Mouse (Mus musculus) embryonic facial prominence, embryonic 14.5 days (tissue): ENCODE measurements around the gene Dera. TPM values are rescaled to one million over a fixed set of nuclear protein-coding genes. Genes with fewer than 3 reads are reported as not detected.

Experiments used
- ATAC-seq: fragments of 200-750 bp; cut with Nextera tagmentation; 2 replicates; pipeline ENCODE4 v1.8.0; 2017; ENCODE audit warnings: low read depth, moderate number of reproducible peaks, moderate TSS enrichment
- DNase-seq: peaks from one replicate; pipeline ENCODE4 v3.0.0-alpha.2; 2015; ENCODE audit warnings: low spot score
- H3K27ac ChIP-seq: fragments of 300-500 bp; sonication (generic); replicated peaks from 2 replicates; pipeline ENCODE4 v1.5.1; 2014; ENCODE audit warnings: low read depth, mild to moderate bottlenecking, low read length, moderate library complexity
- H3K27me3 ChIP-seq: fragments of 300-500 bp; sonication (generic); replicated peaks from 2 replicates; pipeline ENCODE4 v1.6.1; 2014; ENCODE audit warnings: low read length; ENCODE audit not compliant: control insufficient read depth, insufficient read depth
- H3K36me3 ChIP-seq: fragments of 300-500 bp; sonication (generic); 2 replicates; pipeline ENCODE4 v1.6.1; 2014; ENCODE audit warnings: low read length, mixed read lengths; ENCODE audit not compliant: control insufficient read depth, insufficient read depth
- H3K4me1 ChIP-seq: fragments of 300-500 bp; sonication (generic); 2 replicates; pipeline ENCODE4 v1.6.1; 2014; ENCODE audit warnings: antibody characterized with exemption, low read length; ENCODE audit not compliant: control insufficient read depth, insufficient read depth
- H3K4me2 ChIP-seq: fragments of 300-500 bp; sonication (generic); 2 replicates; pipeline ENCODE4 v1.6.1; 2014; ENCODE audit warnings: low read depth, mild to moderate bottlenecking, low read length, moderate library complexity, mixed read lengths
- H3K4me3 ChIP-seq: fragments of 300-500 bp; sonication (generic); 2 replicates; pipeline ENCODE4 v1.5.1; 2014; ENCODE audit warnings: low read depth, mild to moderate bottlenecking, low read length
- H3K9ac ChIP-seq: fragments of 300-500 bp; sonication (generic); 2 replicates; pipeline ENCODE4 v1.6.1; 2014; ENCODE audit warnings: low read depth, mild to moderate bottlenecking, low read length, moderate library complexity, mixed read lengths
- H3K9me3 ChIP-seq: fragments of 300-500 bp; sonication (generic); 2 replicates; pipeline ENCODE4 v1.6.1; 2016; ENCODE audit warnings: low read length; ENCODE audit not compliant: control insufficient read depth
- WGBS: fragments of 180-500 bp; shearing (Covaris S2); extraction: QIAGEN DNeasy Blood & Tissue Kit; methylation state at CpG from one replicate; pipeline ENCODE4 v1.1.7; 2014; 5-methylcytosine and 5-hydroxymethylcytosine counted together
- polyA plus RNA-seq: library from polyadenylated mRNA; unstranded; fragments of >200 nt; fragmentation: Nextera tagmentation; extraction: Ambion mirVana; gene quantifications from 2 replicates; pipeline ENCODE4 v1.2.1, GENCODE M21; 2014

Gene Dera
- polyA plus RNA-seq, 1 experiment from 2014 or later: 35.4 TPM

GRCm38 (mm10) chr6:137872055-137872735 is 117.8 kb downstream of the Dera start:
- peak; percentile 68 for ATAC-seq
- no peaks in the 10 kb centered on the region for H3K4me1 ChIP-seq
- H3K4me2 ChIP-seq: peak overlapping the region; percentile 46

GRCm38 (mm10) chr6:137874471-137875244 is 120.3 kb downstream of the Dera start:
- ATAC-seq: no peak
- Histone ChIP-seq H3K9me3 (no peaks in the 10 kb centered on the region; the same call in 1 of the 2 replicates), H3K4me3 (no peak overlapping the region), H3K27me3 (no peaks in the 10 kb centered on the region), H3K4me1 (no peaks in the 10 kb centered on the region), H3K9ac (no peak overlapping the region), H3K27ac (no peak overlapping the region), H3K4me2 (no peak overlapping the region), H3K36me3 (no peaks in the 10 kb centered on the region)
- no peak for DNase-seq
- 79% methylated on average over 8 of the region's 8 CpGs for WGBS

More at GRCm38 (mm10) chr6:137872055-137872735, 117.8 kb downstream of the Dera start:
- peak; percentile 77 for DNase-seq
- Histone ChIP-seq H3K9me3 (no peaks in the 10 kb centered on the region; the same call in 1 of the 2 replicates), H3K27ac (no peak overlapping the region), H3K4me3 (peak overlapping the region; percentile 10; the same call in 1 of the 2 replicates), H3K27me3 (no peaks in the 10 kb centered on the region), H3K9ac (no peak overlapping the region), H3K36me3 (no peaks in the 10 kb centered on the region)
- 30% methylated on average over 17 of the region's 17 CpGs for WGBS

GRCm38 (mm10) chr6:137885644-137886043 is 131.3 kb downstream of the Dera start:
- H3K36me3 ChIP-seq: no peaks in the 10 kb centered on the region
- H3K27ac ChIP-seq: no peak overlapping the region; the same call in 1 of the 2 replicates
- 0 out of 2 replicates have a peak, but pooled peaks cover 7% of the 10 kb centered on the region for H3K9me3 ChIP-seq
- H3K4me3 ChIP-seq: no peak overlapping the region
- ATAC-seq (no peak), DNase-seq (no peak)
- no peak overlapping the region for H3K4me2 ChIP-seq
- WGBS: 78% methylated on average over 6 of the region's 6 CpGs
- H3K27me3 ChIP-seq: no peaks in the 10 kb centered on the region
- H3K9ac ChIP-seq: no peak overlapping the region
- H3K4me1 ChIP-seq: no peaks in the 10 kb centered on the region

GRCm38 (mm10) chr6:137886210-137886979 is 132.0 kb downstream of the Dera start:
- no peak overlapping the region for H3K9ac ChIP-seq
- ATAC-seq: no peak
- H3K27me3 ChIP-seq: no peaks in the 10 kb centered on the region
- no peak overlapping the region for H3K4me3 ChIP-seq
- WGBS: 48% methylated on average over 6 of the region's 6 CpGs
- no peak overlapping the region for H3K4me2 ChIP-seq
- peak; percentile 16 for DNase-seq
- no peaks in the 10 kb centered on the region for H3K36me3 ChIP-seq
- H3K9me3 ChIP-seq: 0 out of 2 replicates have a peak, but pooled peaks cover 7% of the 10 kb centered on the region
- H3K4me1 ChIP-seq: no peaks in the 10 kb centered on the region
- no peak overlapping the region for H3K27ac ChIP-seq

- ATAC-seq (no peak), DNase-seq (no peak)
- no peaks in the 10 kb centered on the region for H3K4me1 ChIP-seq
- H3K4me3 ChIP-seq: no peak overlapping the region
- no peak overlapping the region for H3K4me2 ChIP-seq
- H3K9ac ChIP-seq: no peak overlapping the region
- 85% methylated on average over 6 of the region's 6 CpGs for WGBS
- H3K27ac ChIP-seq: no peak overlapping the region
- no peaks in the 10 kb centered on the region for H3K36me3 ChIP-seq
- H3K9me3 ChIP-seq: 0 out of 2 replicates have a peak, but pooled peaks cover 7% of the 10 kb centered on the region
- no peaks in the 10 kb centered on the region for H3K27me3 ChIP-seq
These were observed 132.9 kb downstream of the Dera start for GRCm38 (mm10) chr6:137887258-137887657.

- no peak for ATAC-seq
- no peak overlapping the region for H3K4me2 ChIP-seq
These were observed 143.3 kb downstream of the Dera start for GRCm38 (mm10) chr6:137897671-137898070.

GRCm38 (mm10) chr6:137901255-137901654 is 146.9 kb downstream of the Dera start:
- DNase-seq: peak; percentile 53
- Histone ChIP-seq H3K9ac (no peak overlapping the region), H3K27me3 (no peaks in the 10 kb centered on the region), H3K9me3 (no peaks in the 10 kb centered on the region), H3K36me3 (no peaks in the 10 kb centered on the region), H3K4me2 (no peak overlapping the region), H3K27ac (no peak overlapping the region), H3K4me3 (no peak overlapping the region), H3K4me1 (no peaks in the 10 kb centered on the region)
- WGBS: 83% methylated on average over 5 of the region's 5 CpGs
- ATAC-seq: no peak

More at GRCm38 (mm10) chr6:137897671-137898070, 143.3 kb downstream of the Dera start:
- Histone ChIP-seq H3K27me3 (no peaks in the 10 kb centered on the region), H3K4me1 (no peaks in the 10 kb centered on the region), H3K27ac (no peak overlapping the region), H3K9ac (no peak overlapping the region), H3K36me3 (no peaks in the 10 kb centered on the region), H3K4me3 (no peak overlapping the region), H3K9me3 (no peaks in the 10 kb centered on the region)
- DNase-seq: no peak
